Mouse (Mus musculus) lung, embryonic 16.5 days (tissue): ENCODE data around the gene Gm31571. TPM values are rescaled to one million over a fixed set of nuclear protein-coding genes. Genes with fewer than 3 reads are reported as not detected.
"Not testable (repeated sequence)": the region's sequence is repeated elsewhere in the genome, so short reads cannot be mapped to it uniquely, and the experiment has no call there.

ENCODE experiments used
- ATAC-seq: fragments of 200-750 bp; cut with Nextera tagmentation; 2 replicates; pipeline ENCODE4 v1.8.0; 2017; ENCODE audit warnings: low read depth, mild to moderate bottlenecking, moderate library complexity
- H3K27ac ChIP-seq: fragments of 300-500 bp; sonication (generic); 2 replicates; pipeline ENCODE4 v1.5.1; 2014; ENCODE audit warnings: mild to moderate bottlenecking, control low read depth, low read length
- H3K27me3 ChIP-seq: fragments of 300-500 bp; sonication (generic); 2 replicates; pipeline ENCODE4 v1.6.1; 2014; ENCODE audit warnings: low read depth, low read length, mixed read lengths; ENCODE audit not compliant: control insufficient read depth, insufficient read depth
- H3K36me3 ChIP-seq: fragments of 300-500 bp; sonication (generic); 2 replicates; pipeline ENCODE4 v1.6.1; 2014; ENCODE audit warnings: low read length; ENCODE audit not compliant: control insufficient read depth, insufficient read depth
- H3K4me1 ChIP-seq: fragments of 300-500 bp; sonication (generic); replicated peaks from 2 replicates; pipeline ENCODE4 v1.6.1; 2014; ENCODE audit warnings: low read length, mixed read lengths; ENCODE audit not compliant: control insufficient read depth, insufficient read depth
- H3K4me2 ChIP-seq: fragments of 300-500 bp; sonication (generic); 2 replicates; pipeline ENCODE4 v1.6.1; 2014; ENCODE audit warnings: low read depth, low read length, control low read depth
- H3K4me3 ChIP-seq: fragments of 300-500 bp; sonication (generic); 2 replicates; pipeline ENCODE4 v1.5.1; 2014; ENCODE audit warnings: mild to moderate bottlenecking, low read length, control low read depth
- H3K9ac ChIP-seq: fragments of 300-500 bp; sonication (generic); 2 replicates; pipeline ENCODE4 v1.6.1; 2014; ENCODE audit warnings: low read length, control low read depth
- H3K9me3 ChIP-seq: fragments of 300-500 bp; sonication (generic); 2 replicates; pipeline ENCODE4 v1.6.1; 2016; ENCODE audit warnings: low read length; ENCODE audit not compliant: control insufficient read depth
- WGBS: fragments of 180-500 bp; shearing (Covaris S2); extraction: QIAGEN DNeasy Blood & Tissue Kit; methylation state at CpG from one replicate; pipeline ENCODE4 v1.1.7; 2014; 5-methylcytosine and 5-hydroxymethylcytosine counted together
- polyA plus RNA-seq: library from polyadenylated mRNA; unstranded; fragments of >200 nt; fragmentation: Nextera tagmentation; extraction: Ambion mirVana; gene quantifications from 2 replicates; pipeline ENCODE4 v1.2.1, GENCODE M21; 2015

Gene Gm31571
- not detected in 2 replicates for polyA plus RNA-seq

DNA sequence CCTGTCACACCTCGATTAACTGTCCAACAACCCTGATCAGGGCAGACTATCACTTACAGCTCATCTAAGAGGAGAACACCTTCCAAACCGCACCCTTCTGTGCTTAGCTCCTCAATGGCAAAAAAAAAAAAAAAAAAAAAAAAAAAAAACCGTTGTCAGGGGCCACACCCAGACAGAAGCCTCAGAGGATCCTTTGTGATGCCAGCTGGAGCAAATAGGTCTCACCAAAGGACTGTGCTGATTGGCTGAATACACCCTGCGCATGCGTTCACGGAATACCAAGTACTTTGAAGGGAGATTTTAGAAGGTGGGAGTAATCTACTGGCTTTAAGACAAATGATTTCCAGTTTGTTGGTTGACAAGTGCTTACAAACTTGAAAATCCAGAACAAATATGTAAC is at the start of gene Gm31571:
Gene Gm31571, minus strand, starts transcription at position 101 of the 400 bp plus-strand sequence.
- H3K9ac ChIP-seq, ATAC-seq, H3K27ac ChIP-seq, H3K4me1 ChIP-seq, H3K27me3 ChIP-seq, H3K4me3 ChIP-seq, H3K9me3 ChIP-seq, H3K4me2 ChIP-seq, H3K36me3 ChIP-seq: not testable (repeated sequence)
- WGBS: no CpG with 5 or more reads among the region's 6 CpGs
